Mouse (Mus musculus): ENCODE measurements around the gene Mettl25. TPM values are rescaled to one million over a fixed set of nuclear protein-coding genes. Genes with fewer than 3 reads are reported as not detected.

Gene Mettl25
- total RNA-seq (2021), result 1 to 10 TPM; 7.8 to 9.2 TPM
- long read RNA-seq, result 0 reads

DNA sequence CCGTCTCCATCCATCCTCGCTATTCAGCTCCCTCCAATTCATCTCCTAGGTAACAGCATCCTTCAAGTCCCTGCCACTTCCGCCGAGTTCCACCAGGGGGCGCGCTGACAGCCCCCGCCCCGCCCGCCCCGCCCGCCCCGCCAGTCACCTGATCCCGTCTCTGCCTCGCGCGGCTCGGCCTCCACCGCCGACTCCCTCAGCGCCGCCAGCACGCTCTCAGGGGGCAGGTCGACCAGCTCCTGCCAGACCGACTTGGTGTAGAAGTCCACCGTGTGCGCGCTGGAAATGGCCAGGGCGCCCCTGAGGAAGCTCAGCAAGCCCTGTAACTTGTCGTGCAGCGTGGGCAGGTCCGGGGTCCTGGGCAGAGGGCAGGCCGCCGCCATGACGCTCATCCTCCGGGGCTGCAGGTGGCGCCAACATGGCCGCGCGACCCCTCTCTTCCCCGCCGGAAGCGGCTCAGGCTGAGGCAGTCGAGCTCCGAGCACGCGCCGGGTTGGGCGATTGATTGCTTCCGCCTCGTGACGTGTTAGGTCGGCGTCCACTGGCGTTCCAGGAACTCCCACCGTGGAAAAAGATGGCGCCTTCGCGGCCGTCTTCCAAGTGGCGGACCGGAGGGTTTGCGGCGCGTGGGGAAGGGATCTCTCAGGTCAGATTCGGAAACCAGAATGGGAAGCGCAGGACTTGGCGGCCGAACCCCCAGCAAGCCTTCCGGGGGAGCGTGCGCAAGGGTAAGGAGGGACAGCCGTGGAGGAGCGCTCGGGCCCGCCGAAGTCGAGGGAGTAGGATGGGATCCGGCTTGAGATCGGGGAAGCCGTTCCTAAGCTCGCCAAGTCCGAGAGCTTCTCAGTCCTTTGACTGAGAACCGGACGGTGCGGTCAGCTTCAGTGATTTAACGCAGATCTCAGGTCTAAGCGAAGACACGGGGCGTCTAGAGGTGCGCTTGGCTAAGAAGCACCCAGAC lies at the start of gene Mettl25, which contains the start of gene Ccdc59:
TSS of gene Mettl25 (minus strand) at position 453 of the 961 bp plus-strand sequence.
TSS of gene Ccdc59 (plus strand) at position 140 of the 961 bp plus-strand sequence.
- peak; percentile 97 for DNase-seq (ENCODE audit: low spot score in 2 of 2)

DNA sequence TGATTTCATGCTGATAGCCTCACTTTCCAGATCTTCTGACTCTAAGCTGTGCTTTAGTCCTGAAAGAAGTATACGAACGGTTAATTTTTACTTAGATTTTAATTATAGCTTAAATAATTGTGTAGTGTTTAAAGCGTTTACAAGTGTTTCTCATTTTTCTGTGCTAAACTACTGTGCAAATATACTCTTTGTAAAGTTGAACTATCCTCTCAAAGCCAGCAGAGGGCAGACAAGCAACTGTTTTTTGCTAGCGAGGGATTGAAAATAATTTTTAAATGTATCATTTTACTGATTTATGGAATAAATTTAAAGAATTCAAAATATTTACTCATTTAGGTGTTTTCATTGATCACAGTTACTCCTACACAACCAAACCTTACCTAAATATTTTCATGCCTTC lies 26.1 kb upstream of the Mettl25 start:
- peak in 1 of 2 experiments; percentile 41 for DNase-seq (ENCODE audit: low spot score in 2 of 2)

DNA sequence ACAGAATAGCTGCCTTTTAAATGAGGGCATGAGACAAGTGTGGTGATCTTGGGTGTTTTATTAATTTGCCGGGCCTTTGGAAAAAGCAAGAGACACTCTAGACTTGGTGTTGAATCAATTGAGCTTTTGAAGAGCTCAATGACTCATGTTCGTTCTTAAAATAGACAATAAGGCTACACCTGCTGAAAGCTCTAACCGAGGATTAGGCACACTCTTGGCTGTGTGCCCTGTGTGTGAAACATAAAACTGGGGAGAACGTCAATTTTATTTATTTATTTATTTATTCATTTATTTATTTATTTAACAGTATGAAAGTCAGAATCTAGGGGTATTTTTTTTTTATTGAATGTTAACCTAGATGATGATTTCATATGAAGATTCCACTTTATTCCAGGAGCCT lies 10.0 kb upstream of the Mettl25 start:
- DNase-seq (ENCODE audit: low spot score in 2 of 2), result no peak

DNA sequence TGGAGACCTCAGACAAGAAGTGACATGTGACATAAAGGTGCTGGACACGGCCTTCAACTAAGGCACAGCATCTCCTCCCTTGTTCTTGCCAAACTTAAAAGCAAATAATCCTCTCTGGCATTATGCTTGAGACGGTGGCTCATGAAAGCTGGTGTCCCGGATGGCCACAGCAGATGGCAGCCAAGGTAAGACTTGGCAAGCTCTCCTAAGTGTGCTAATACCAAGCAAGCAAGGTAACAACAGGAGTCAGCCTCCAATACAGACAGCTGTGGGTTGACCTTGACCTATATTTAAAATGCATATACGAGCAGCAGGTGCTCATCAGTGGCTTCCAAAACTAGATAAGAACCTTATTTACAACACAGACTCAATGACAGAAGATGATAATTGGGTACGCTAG lies 9.1 kb upstream of the Mettl25 start:
- no peak for DNase-seq (ENCODE audit: low spot score in 2 of 2)

DNA sequence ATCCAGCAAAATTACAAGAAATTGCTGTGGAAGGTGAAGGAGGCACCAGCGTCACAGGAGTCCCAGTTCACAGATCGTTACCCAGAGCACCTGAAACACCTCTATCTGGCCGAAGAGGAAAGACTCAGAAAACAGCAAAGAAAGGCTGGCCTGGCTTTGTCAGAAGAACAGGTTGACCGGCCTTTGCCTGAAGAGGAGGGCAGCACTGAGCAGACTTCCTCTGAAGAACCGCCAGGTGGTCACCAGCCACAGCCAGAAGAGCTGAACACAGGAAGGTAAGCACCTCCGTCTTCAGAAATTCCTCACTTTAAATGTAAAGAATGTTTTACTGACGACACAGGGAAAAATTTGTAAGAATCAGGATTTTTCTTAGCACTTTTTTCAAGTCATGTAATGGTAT lies 1.4 kb upstream of the Mettl25 start:
- no peak for DNase-seq (ENCODE audit: low spot score in 2 of 2)

DNA sequence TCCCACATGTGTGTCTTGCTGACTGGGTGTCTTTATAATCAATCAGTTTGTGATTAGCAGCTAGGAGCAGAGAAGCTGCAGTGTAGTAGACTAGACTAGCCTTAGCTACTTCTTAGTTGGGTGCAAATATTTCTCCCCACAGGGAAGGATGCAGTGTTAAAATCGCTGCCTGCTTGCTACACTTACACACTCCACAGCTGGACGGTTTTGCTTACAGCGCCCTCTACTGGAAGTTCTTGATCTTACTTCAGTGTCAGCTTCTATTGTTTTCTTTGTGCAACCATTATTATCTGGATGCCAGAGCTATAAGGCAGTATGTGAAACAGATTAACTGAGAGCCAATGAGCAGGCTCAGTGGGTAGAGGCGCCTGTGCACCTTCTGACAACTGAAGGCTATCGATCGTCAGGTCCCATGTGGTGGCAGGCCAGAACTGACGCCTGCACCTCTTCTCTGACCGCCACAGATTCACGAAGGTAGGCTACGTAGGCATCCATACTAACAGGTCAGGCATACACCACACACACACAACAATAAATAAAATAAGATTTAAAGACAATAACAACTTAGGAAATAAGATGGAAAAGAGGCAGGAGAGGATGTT lies 6.5 kb downstream of the Mettl25 start:
- DNase-seq (ENCODE audit: low spot score in 2 of 2), result peak in 1 of 2 experiments; percentile 46

DNA sequence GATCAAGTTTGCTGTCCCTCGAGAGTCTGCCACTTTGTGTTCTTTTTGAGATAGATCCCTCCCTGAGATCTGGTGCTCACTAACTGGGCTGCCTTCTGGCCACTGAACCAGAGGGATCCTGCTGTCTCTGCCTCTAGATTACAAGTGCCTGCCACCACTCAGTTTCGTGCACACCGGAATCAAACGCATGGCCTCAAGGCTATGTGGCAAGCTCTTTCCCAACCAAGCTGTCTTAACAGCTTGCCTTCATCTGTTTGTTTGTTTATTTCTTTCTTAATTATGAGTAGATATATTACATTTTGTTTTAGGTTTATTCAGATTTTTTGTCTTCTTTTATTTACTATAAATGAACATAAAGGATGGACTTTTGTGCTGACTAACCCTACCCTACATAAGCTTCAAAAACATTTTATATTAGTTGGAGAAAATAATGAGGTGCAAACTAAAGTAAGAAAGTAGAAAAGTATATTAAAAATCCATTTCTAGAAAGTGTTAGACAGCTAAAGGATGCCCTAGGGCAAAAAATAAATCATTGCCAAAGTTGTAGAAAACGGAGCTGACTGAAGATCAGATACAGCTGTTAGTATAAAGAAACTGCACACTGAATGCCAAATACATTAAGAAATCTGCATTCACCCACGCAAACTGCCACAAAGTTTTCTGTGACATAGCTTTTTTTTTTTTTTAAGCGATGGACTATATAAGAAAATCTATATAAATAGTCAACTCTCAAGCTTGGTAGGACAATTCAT lies 34.7 kb downstream of the Mettl25 start:
- no peak for DNase-seq (ENCODE audit: low spot score in 2 of 2)

DNA sequence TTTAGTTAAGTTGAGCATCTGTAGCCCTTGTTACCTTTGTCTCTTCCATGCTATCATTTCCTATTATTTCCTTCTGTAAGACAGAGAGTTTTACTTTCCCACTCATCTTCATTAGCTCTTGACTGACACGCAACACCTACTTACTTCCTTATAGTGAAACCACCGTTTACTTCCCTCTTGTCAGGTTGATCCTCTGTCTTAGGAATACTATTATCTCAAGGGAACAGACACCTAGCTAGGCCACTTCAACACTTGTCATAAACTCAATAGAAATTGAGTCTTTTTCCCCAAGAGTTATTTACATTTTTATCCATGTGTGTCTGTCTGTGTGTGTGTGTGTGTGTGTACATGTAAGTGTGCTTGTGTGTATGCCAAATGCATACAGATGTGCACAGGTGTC lies 37.7 kb downstream of the Mettl25 start:
- DNase-seq (ENCODE audit: low spot score in 2 of 2), result no peak

DNA sequence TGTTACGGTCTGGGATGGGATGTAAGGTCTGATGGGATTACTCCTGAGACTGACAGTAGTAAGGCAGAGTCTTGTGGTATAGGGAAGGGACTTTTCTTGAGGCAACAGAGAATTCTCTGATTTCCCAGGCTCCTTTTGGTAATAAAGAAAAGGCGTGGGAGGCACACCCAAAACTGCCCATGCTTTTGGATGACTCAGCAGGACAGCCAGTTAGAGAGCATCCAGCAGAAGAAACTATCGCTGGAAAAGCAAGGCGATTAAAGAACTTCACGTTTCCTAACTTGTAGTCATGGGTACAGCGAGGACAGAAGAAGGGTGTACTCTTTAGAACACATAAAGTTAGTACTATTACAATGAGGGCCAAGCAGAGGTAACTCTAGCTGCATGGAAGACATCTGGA lies 39.0 kb downstream of the Mettl25 start:
- no peak for DNase-seq (ENCODE audit: low spot score in 2 of 2)

DNA sequence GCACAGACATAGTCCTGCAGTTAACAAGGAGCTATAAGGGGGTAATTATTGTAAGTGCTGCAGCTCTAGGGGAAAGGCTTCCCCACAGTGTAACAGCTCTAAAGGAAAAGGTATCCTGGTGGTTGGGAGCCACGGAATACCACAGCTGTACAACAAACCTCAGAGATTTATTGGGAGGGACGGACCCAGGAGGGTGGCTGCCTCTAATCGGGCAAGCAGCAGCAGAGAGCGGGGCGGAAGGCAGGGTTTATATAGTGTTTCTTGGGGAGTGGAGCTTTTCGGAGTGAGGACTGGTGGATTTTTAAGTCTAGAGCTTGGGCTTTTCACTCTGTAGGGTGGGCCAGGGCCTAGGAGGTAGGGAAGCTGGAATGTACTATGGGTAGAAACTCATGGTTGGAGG lies 40.0 kb downstream of the Mettl25 start:
- no peak for DNase-seq (ENCODE audit: low spot score in 2 of 2)

DNA sequence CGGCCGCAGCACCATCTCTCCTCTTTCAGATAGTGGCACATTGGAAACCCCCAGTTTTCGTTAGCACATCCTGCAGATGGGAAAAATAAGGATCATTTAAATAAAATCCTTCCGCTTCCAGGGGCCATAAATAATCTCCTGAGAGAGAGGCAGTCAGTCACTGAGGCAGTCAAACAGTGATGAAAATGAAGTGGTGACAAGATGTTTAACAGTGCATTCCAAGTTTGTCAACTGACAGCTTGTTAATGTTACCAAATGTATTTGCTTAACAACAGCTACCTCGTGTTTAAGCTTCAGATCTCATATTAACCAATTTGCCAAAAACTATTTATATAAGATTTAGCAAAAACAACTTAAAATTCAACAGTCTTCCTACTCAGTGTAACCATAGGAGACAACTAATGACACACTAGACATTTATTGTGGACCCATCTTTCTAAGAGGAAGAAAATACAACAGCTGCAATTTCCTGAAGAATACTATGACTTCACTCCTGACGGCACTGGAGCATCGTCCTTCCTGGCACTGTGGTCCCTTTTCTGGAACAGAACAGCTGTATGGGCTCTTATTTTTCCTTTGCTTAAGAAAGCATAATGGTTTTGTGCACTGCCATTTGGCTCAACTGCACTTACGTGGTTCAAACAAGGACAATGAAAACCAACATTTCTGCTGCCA lies 43.8 kb downstream of the Mettl25 start:
- no peak for DNase-seq (ENCODE audit: low spot score in 2 of 2)

DNA sequence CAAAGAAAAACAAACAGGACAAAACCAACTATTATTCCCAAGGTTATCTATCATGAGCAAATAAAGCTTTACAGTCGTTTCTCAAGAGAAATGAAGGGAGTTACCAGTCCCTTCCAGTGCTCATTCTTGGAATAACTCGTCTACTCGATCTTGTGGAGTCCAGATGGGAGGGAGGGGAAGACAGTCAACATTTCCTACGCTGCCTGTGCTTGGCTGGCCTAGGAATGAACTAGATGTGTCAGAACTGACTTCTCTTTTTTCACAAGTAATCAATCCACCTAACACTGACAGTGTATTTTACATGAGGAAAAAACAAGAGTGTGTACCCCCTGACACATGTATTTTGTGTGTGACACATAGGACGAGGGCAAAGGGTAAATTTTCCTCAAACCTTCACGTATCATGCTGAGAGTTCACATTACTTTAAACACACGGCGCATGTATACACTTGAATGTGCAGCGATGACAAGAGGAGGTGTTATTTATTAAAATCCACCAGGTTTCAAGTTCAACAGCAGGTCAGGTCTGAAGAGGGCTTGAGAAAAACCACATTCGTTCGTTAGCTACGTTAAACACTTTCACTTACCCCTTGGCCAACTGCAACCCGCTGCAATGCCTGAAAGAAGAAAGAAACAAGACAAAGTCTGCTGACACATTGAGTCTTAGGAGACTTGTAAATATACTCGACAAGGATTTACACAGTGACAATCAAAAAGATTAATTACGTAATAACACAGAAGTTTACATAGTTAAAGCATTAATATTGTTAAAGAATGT lies 47.2 kb downstream of the Mettl25 start:
- DNase-seq (ENCODE audit: low spot score in 2 of 2), result no peak

DNA sequence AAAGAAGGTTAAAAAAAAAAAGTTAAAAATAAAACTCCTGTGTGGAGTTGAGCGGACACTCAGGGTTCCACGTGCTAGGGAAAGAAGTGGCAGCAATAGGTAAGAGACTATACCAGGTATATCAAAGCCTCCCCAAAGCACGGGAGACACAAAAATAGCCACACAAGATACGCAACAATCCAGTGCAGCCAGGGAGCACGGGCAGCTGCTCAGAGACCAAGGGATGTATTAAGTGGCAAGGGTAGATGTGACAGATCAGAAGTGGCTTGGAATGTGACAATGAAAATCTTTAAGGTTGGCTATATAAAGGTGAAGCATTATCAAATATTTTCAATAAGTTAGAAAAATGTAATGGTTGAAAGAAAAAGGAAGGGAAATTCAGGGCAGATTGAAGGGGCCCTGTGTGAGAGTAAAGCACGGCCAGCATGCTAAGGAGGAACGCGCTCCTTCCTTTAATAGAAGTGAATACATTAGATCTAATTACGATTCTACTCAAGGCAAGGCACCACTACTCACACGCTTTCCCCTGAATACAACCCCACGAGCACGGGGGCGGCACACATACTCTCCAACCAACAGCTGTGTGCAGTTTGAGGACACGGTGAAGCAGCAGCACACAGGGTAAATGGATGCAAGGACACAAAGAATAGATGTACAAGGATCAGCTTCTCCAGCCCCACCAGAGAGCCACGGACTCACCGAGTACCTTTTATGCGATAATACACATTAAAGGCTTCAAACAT lies 52.3 kb downstream of the Mettl25 start:
- DNase-seq (ENCODE audit: low spot score in 2 of 2), result peak in 1 of 2 experiments; percentile 30

DNA sequence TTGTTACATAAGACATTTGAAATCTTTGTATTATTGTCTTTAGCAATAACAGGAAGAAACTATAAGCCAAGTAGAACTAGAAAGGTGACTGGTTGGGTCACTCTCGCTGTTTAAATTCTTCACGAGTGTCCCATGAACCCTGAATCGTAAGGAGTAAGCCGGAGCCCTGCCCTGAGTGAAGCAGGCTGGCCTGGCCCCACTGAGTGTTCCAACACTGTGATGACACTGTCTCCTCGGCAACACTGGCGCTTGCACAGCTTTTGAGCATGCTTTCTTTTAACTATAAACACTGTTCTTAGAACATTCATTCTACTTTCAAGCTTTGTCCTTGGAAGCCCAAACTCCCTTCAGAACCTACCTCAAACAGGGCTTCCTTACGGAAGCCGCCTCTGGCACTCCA lies 57.4 kb downstream of the Mettl25 start:
- peak in 1 of 2 experiments; percentile 26 for DNase-seq (ENCODE audit: low spot score in 2 of 2)

DNA sequence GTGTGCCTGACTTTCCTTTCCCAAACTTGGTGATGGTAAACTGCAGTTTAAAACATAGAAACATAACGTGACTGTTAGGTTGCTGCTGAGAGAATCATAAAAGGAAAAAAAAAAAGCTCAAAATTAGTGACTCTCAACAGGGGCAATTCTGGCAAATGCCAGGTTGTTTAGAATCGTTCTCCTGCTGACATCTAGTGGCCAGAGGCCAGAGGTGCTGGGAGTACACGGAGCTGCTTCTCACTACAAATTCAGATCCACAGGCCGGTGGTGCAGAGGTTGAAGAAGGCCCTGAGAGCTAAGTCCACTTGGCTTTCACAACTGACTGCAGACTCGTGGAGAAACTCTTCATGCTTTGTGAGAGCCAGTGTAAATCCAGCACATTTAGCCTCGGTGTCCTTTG lies 66.8 kb downstream of the Mettl25 start:
- DNase-seq (ENCODE audit: low spot score in 2 of 2), result peak; percentile 63 to 87

DNA sequence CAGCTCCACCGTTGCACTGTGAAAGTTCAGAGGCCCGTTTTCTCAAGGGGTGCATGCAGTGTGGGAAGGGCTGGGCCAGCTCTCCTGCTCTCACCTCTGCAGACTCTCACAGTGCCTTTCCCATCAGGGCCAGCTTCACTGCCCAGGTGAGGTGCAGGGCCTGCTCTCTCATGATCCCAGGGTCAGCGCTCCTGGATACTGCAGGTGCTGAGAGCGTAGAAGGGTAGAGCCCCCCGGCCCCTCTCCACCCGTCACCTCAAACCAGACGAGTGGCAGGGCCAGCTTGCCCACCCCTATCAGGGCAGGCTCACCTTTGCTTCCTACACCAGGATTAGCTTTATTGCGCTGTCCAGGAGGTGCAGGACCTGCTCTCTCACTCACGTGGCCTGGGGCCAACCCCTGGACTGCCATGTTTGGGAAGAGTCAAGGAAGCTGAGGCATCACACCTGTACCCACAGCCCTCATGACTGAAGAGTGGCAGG lies 68.3 kb downstream of the Mettl25 start:
- no peak for DNase-seq (ENCODE audit: low spot score in 2 of 2)

DNA sequence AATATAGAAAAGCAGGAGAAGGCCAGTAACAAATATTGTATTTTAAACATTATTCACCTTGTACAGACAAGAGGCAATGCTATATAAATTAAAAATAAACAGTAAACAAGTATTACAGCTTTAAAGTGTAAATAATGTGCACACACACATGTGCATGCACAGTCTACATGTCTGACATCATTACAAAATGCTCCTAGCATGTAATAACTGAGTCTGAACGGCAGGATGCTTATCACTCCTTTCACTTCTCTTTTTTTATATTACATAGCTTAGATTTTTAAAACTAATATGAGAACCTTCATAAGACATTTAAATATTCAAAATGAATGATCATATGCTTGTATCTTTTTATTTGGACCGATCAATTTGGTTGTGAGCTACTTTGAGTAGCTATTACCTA lies 77.2 kb downstream of the Mettl25 start:
- DNase-seq (ENCODE audit: low spot score in 2 of 2), result no peak

DNA sequence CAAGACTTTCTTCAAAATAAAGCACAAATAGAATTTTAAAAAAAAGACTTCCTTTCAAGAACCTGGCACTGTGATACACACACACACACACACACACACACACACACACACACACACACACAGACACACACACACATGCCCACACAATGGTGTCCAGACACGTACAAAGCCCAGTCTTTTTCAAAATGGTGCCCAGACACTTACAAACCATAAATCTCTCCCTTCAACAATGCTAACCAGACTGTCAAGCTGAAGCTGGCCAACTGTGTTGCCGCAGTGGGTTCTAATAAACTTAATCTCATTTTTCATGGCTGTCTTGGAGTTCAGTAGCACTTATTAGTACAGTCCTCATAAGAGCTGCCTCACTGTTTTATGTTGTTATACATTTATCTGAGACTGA lies 80.7 kb downstream of the Mettl25 start:
- no peak for DNase-seq (ENCODE audit: low spot score in 2 of 2)

DNA sequence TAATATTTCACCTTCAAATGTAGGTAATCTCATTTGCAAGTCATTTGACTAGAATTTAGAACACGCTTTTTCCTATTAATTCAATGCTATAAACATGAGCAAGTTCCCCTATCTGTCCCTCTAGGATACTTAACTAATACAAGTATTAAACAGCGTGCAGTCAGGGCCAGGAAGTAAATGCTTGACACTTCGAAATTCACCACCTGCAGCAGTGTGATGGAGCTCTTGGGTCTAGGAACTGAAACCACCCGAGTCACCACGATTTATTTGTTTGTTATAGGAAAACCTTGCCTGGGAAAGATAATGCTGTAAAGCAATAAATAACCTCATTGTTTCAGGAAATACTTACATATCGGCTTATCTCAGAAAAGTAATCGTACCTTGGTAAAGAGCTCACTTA lies 81.1 kb downstream of the Mettl25 start:
- no peak for DNase-seq (ENCODE audit: low spot score in 2 of 2)
